Mouse (Mus musculus) heart, embryonic 13.5 days (tissue): ENCODE measurements around the gene 2900011O08Rik. TPM values are rescaled to one million over a fixed set of nuclear protein-coding genes. Genes with fewer than 3 reads are reported as not detected.

Source experiments
- ATAC-seq: fragments of 200-750 bp; cut with Nextera tagmentation; 2 replicates; pipeline ENCODE4 v1.8.0; 2017; ENCODE audit warnings: moderate TSS enrichment; ENCODE audit not compliant: insufficient number of reproducible peaks, low FRiP score, low TSS enrichment; ENCODE audit errors: extremely low read depth
- H3K27ac ChIP-seq: fragments of 300-500 bp; sonication (generic); replicated peaks from 2 replicates; pipeline ENCODE4 v1.5.1; 2015; ENCODE audit warnings: moderate library complexity, mild to moderate bottlenecking, inconsistent platforms
- H3K27me3 ChIP-seq: fragments of 300-500 bp; sonication (generic); replicated peaks from 2 replicates; pipeline ENCODE4 v1.6.1; 2015; ENCODE audit warnings: mild to moderate bottlenecking, inconsistent platforms
- H3K36me3 ChIP-seq: fragments of 300-500 bp; sonication (generic); 2 replicates; pipeline ENCODE4 v1.6.1; 2015; ENCODE audit warnings: mild to moderate bottlenecking, inconsistent platforms
- H3K4me1 ChIP-seq: fragments of 300-500 bp; sonication (generic); 2 replicates; pipeline ENCODE4 v1.6.1; 2015; ENCODE audit warnings: inconsistent platforms
- H3K4me2 ChIP-seq: fragments of 300-500 bp; sonication (generic); 2 replicates; pipeline ENCODE4 v1.6.1; 2015; ENCODE audit warnings: inconsistent platforms, mild to moderate bottlenecking, moderate library complexity
- H3K4me3 ChIP-seq: fragments of 300-500 bp; sonication (generic); 2 replicates; pipeline ENCODE4 v1.5.1; 2015; ENCODE audit warnings: moderate library complexity, mild to moderate bottlenecking, inconsistent platforms
- H3K9ac ChIP-seq: fragments of 300-500 bp; sonication (generic); 2 replicates; pipeline ENCODE4 v1.6.1; 2015; ENCODE audit warnings: inconsistent platforms, mild to moderate bottlenecking, moderate library complexity
- H3K9me3 ChIP-seq: fragments of 300-500 bp; sonication (generic); 2 replicates; pipeline ENCODE4 v1.6.1; 2016; ENCODE audit warnings: inconsistent platforms
- WGBS: fragments of 180-500 bp; shearing (Covaris S2); methylation state at CpG from one replicate; pipeline ENCODE4 v1.1.7; 2015; ENCODE audit warnings: mixed read lengths; 5-methylcytosine and 5-hydroxymethylcytosine counted together
- polyA plus RNA-seq: library from polyadenylated mRNA; unstranded; fragments of >200 nt; fragmentation: Nextera tagmentation; extraction: Ambion mirVana; gene quantifications from 2 replicates; pipeline ENCODE4 v1.2.1, GENCODE M21; 2015

2900011O08Rik gene
- polyA plus RNA-seq, 1 experiment from 2014 or later, result 1.2 TPM

- H3K27ac ChIP-seq, result no peak overlapping the region
- 93% methylated on average over 7 of the region's 7 CpGs for WGBS
- H3K4me3 ChIP-seq, result no peak overlapping the region
- peaks cover 89% of the 10 kb centered on the region for H3K36me3 ChIP-seq
- H3K4me2 ChIP-seq, result no peak overlapping the region
- no peak for ATAC-seq
- no peaks in the 10 kb centered on the region for H3K27me3 ChIP-seq
- H3K9ac ChIP-seq, result no peak overlapping the region
- 0 out of 2 replicates have a peak, but pooled peaks cover 8% of the 10 kb centered on the region for H3K4me1 ChIP-seq
- H3K9me3 ChIP-seq, result no peaks in the 10 kb centered on the region
Measured at GRCm38 (mm10) chr16:14121563-14121962, 135.2 kb downstream of the 2900011O08Rik start.

- H3K9ac ChIP-seq, result no peak overlapping the region
- H3K4me2 ChIP-seq, result no peak overlapping the region
- H3K4me1 ChIP-seq, result 0 out of 2 replicates have a peak, but pooled peaks cover 6% of the 10 kb centered on the region
- no peak for ATAC-seq
- H3K36me3 ChIP-seq, result peaks cover 90% of the 10 kb centered on the region
- no peak overlapping the region for H3K4me3 ChIP-seq
- no peak overlapping the region for H3K27ac ChIP-seq
- H3K27me3 ChIP-seq, result no peaks in the 10 kb centered on the region
- H3K9me3 ChIP-seq, result no peaks in the 10 kb centered on the region
Measured at GRCm38 (mm10) chr16:14122586-14122985, 136.2 kb downstream of the 2900011O08Rik start.

GRCm38 (mm10) chr16:14123901-14124300 lies 137.5 kb downstream of the 2900011O08Rik start:
- Histone ChIP-seq H3K4me1 (no peaks in the 10 kb centered on the region), H3K9ac (no peak overlapping the region), H3K27me3 (no peaks in the 10 kb centered on the region), H3K27ac (no peak overlapping the region), H3K4me2 (no peak overlapping the region), H3K36me3 (peaks cover 96% of the 10 kb centered on the region), H3K4me3 (no peak overlapping the region), H3K9me3 (no peaks in the 10 kb centered on the region)
- WGBS, result 85% methylated on average over 2 of the region's 2 CpGs
- no peak for ATAC-seq

GRCm38 (mm10) chr16:14124709-14125108 lies 138.3 kb downstream of the 2900011O08Rik start:
- Histone ChIP-seq H3K4me3 (no peak overlapping the region), H3K27me3 (no peaks in the 10 kb centered on the region), H3K27ac (no peak overlapping the region), H3K4me1 (no peaks in the 10 kb centered on the region), H3K4me2 (no peak overlapping the region), H3K9me3 (no peaks in the 10 kb centered on the region), H3K9ac (no peak overlapping the region), H3K36me3 (peaks cover 99% of the 10 kb centered on the region)
- ATAC-seq, result no peak
- WGBS, result 96% methylated on average over 7 of the region's 7 CpGs

DNA sequence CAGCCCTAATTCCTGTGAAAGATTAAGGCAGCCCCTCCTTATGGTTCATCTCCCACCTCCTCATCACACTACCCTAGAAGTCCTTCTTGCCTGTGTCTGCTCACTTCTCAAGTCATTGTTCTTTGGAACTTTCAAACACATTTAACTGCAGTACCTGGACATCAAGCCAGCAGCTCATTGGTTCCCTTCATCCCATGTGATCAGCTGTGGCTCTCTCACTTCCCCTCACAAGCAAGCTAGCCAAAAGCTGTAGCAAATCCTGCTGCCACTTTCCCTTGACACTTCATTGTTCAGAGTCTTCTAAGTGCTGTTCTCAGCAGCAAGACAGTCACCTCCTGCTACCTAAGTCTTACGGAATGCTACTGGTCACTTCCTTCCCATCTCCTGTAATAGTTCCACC lies 138.8 kb downstream of the 2900011O08Rik start:
- H3K9ac ChIP-seq, result no peak overlapping the region
- H3K36me3 ChIP-seq, result peaks cover 100% of the 10 kb centered on the region
- no peak overlapping the region for H3K27ac ChIP-seq
- H3K27me3 ChIP-seq, result no peaks in the 10 kb centered on the region
- no peak overlapping the region for H3K4me3 ChIP-seq
- H3K9me3 ChIP-seq, result no peaks in the 10 kb centered on the region
- 87% methylated on average over 1 of the region's 1 CpGs for WGBS
- H3K4me1 ChIP-seq, result no peaks in the 10 kb centered on the region
- ATAC-seq, result no peak
- H3K4me2 ChIP-seq, result no peak overlapping the region

- Histone ChIP-seq H3K9ac (no peak overlapping the region), H3K9me3 (no peaks in the 10 kb centered on the region), H3K36me3 (peaks cover 100% of the 10 kb centered on the region), H3K4me2 (no peak overlapping the region), H3K27me3 (no peaks in the 10 kb centered on the region), H3K27ac (no peak overlapping the region), H3K4me1 (no peaks in the 10 kb centered on the region), H3K4me3 (no peak overlapping the region)
- no peak for ATAC-seq
Measured at GRCm38 (mm10) chr16:14128977-14129376, 142.6 kb downstream of the 2900011O08Rik start.

GRCm38 (mm10) chr16:14130796-14131195 lies 144.4 kb downstream of the 2900011O08Rik start:
- Histone ChIP-seq H3K27ac (no peak overlapping the region), H3K36me3 (peaks cover 100% of the 10 kb centered on the region), H3K4me3 (no peak overlapping the region), H3K4me2 (no peak overlapping the region), H3K9me3 (no peaks in the 10 kb centered on the region), H3K9ac (no peak overlapping the region), H3K27me3 (no peaks in the 10 kb centered on the region), H3K4me1 (no peaks in the 10 kb centered on the region)
- 91% methylated on average over 7 of the region's 7 CpGs for WGBS
- no peak for ATAC-seq

DNA sequence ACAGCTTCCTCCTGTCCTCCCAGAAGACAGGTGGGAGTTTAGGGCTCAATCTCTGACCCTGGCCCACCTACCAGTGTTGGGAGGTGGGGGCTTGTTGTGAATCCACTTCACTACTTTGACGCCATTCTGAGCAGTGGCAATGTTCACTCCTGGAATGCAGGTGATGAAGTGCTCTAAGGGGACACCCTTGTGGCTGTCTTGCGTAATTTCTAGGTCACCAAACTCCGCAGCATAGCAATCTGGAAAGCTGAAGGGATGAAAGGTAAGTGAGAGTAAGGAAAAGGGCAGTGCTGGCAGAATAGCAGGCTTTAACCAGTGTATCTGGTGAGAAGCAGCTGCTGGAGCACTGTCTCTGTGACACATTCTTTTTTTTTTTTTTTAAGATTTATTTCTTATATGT lies 145.0 kb downstream of the 2900011O08Rik start:
- no peaks in the 10 kb centered on the region for H3K4me1 ChIP-seq
- H3K36me3 ChIP-seq, result peaks cover 100% of the 10 kb centered on the region
- WGBS, result 75% methylated on average over 3 of the region's 3 CpGs
- no peak overlapping the region for H3K4me2 ChIP-seq
- ATAC-seq, result no peak
- no peak overlapping the region for H3K27ac ChIP-seq
- no peaks in the 10 kb centered on the region for H3K9me3 ChIP-seq
- H3K9ac ChIP-seq, result no peak overlapping the region
- H3K4me3 ChIP-seq, result no peak overlapping the region
- no peaks in the 10 kb centered on the region for H3K27me3 ChIP-seq

DNA sequence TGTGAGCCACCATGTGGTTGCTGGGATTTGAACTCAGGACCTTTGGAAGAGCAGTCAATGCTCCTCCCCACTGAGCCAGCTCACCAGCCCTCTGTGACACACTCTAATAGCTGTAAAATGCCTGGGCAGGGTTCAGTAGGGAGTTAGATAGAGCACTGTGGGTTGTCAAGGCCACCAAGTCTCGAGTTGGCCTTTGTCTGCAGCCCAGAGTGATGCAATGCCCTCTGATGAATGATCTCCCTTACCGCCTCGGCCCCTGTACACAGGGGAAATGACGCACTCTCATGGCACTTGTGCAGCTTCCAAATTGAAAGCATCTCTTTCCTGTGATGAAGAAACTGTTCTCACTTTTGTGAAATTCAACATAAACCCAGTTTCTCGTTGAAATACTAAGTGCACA lies 145.4 kb downstream of the 2900011O08Rik start:
- WGBS, result 86% methylated on average over 5 of the region's 5 CpGs
- Histone ChIP-seq H3K36me3 (peaks cover 100% of the 10 kb centered on the region), H3K27ac (no peak overlapping the region), H3K9me3 (no peaks in the 10 kb centered on the region), H3K4me3 (no peak overlapping the region), H3K4me1 (no peaks in the 10 kb centered on the region), H3K27me3 (no peaks in the 10 kb centered on the region), H3K9ac (no peak overlapping the region), H3K4me2 (no peak overlapping the region)
- no peak for ATAC-seq

DNA sequence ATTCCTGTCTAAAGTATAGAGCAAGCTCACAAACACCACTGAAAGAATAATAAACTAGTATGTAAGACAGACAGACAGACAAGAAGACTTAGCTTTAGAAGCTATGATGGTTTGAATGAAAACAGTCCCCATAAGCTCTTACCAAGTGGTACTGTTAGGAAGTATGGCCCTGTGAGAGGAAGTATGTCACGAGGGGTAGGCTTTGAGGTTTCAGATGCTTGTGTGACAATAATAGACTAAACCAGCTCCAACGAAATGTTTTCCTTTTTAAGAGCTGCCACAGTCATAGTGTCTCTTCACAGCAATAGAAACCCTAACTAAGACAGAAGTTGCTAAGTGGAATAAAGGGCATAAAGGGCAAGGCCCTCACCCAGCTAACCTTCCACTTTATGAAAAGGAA lies 148.6 kb downstream of the 2900011O08Rik start:
- no peaks in the 10 kb centered on the region for H3K27me3 ChIP-seq
- H3K4me2 ChIP-seq, result no peak overlapping the region
- no peak overlapping the region for H3K27ac ChIP-seq
- ATAC-seq, result no peak
- H3K4me3 ChIP-seq, result no peak overlapping the region
- no peaks in the 10 kb centered on the region for H3K4me1 ChIP-seq
- peaks cover 97% of the 10 kb centered on the region for H3K36me3 ChIP-seq
- H3K9ac ChIP-seq, result no peak overlapping the region
- no peaks in the 10 kb centered on the region for H3K9me3 ChIP-seq
- WGBS, result 83% methylated on average over 2 of the region's 2 CpGs

DNA sequence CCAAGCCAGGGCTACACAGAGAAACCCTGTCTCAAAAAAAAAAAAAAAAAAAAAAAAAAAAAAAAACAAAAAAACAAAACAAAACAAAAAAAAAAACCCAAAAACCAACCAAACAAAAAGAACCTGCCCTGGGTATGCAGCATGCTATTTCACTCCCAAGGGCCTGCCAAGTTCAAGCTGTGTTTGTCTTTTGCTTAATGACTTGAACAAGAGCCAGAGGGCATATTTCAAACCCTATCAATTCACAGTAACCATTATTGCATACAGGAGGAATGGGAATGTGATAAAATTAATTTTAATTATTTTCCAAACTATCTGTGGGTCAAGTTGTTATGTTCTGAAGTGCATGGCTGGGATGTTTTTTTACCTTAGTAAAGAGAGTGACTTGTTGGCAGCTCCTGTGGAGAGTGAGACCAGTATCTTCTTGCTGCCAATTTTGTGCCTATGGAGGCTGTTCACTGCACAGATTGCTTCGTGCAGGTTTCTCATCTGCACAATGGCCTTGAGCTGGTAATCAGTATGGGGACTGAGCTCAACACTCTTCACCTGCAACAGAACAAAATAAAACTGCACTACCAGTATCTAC lies 151.7 kb downstream of the 2900011O08Rik start:
- 75% methylated on average over 1 of the region's 1 CpGs for WGBS

GRCm38 (mm10) chr16:14139106-14139505 lies 152.7 kb downstream of the 2900011O08Rik start:
- no peak overlapping the region for H3K4me2 ChIP-seq
- no peak overlapping the region for H3K4me3 ChIP-seq
- H3K4me1 ChIP-seq, result no peaks in the 10 kb centered on the region
- H3K27ac ChIP-seq, result no peak overlapping the region
- no peaks in the 10 kb centered on the region for H3K9me3 ChIP-seq
- H3K36me3 ChIP-seq, result peaks cover 94% of the 10 kb centered on the region
- ATAC-seq, result no peak
- H3K9ac ChIP-seq, result no peak overlapping the region
- no peaks in the 10 kb centered on the region for H3K27me3 ChIP-seq

More for the DNA sequence above, 151.7 kb downstream of the 2900011O08Rik start:
- H3K9me3 ChIP-seq, result no peaks in the 10 kb centered on the region
- no peak overlapping the region for H3K4me2 ChIP-seq
- no peak overlapping the region for H3K27ac ChIP-seq
- no peak overlapping the region for H3K9ac ChIP-seq
- H3K27me3 ChIP-seq, result no peaks in the 10 kb centered on the region
- peaks cover 96% of the 10 kb centered on the region for H3K36me3 ChIP-seq
- ATAC-seq, result no peak
- H3K4me3 ChIP-seq, result no peak overlapping the region
- H3K4me1 ChIP-seq, result no peaks in the 10 kb centered on the region
